Mouse (Mus musculus): ENCODE results near the gene Olfr288. TPM values are rescaled to one million over a fixed set of nuclear protein-coding genes. Genes with fewer than 3 reads are reported as not detected.

Gene Olfr288
- total RNA-seq, 2 experiments from 2014 or later: not detected

DNA sequence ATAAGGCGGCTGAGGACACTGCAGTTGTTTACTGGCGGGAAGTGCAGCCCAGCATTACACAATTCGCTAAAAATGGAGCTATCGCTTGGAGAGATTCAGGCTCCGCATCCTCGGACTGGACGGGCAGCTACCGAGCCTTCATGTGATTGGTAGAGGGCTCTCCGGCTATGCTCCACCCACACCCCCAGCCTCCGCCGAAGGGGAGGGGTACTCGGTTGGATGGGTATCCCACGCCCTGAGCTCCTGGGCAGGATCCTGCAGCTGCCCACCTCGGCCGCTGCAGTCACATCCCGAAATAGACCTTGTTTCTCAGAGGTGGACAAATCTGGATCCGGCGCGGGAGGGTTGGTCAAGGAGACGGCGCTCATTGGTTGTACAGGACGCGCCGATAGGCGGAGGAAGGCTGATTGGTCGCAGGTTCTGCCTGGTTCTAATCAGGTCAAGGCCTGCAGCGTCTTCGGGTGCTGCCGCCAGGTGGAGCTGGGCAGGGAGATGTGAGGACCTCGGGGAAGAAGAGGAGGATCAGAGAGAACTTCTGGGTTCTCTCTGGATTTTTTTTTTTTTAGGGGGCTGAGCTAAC is 14.1 kb downstream of the Olfr288 start:
- TF ChIP-seq CTCF (IDR thresholded peaks at IDR 0.05): peak; percentile 79
- peak overlapping the region; percentile 76 for H3K27ac ChIP-seq
- intact Hi-C loops (cut with DNase I): loop anchor here (1.0 to 5.0 kb wide), 3 partner anchors 116 to 321 kb away; partner anchors contain the start of gene Zfp641
- peak overlapping the region; percentile 56 for H3K4me3 ChIP-seq
- DNase-seq (ENCODE audit: extremely low spot score in 1 of 2, low spot score in 2 of 2): peak; percentile 89 to 91

- no peak for TF ChIP-seq CTCF (IDR thresholded peaks at IDR 0.05)
- peak overlapping the region; percentile 56 for H3K4me3 ChIP-seq
- peak overlapping the region; percentile 76 for H3K27ac ChIP-seq
- no peak for DNase-seq (ENCODE audit: extremely low spot score in 1 of 2, low spot score in 2 of 2)
- intact Hi-C loops (cut with DNase I): loop anchor here (1.0 to 5.0 kb wide), 3 partner anchors 116 to 322 kb away; partner anchors contain the start of gene Zfp641
Observed at GRCm38 (mm10) chr15:98180567-98181131, 14.7 kb downstream of the Olfr288 start.

DNA sequence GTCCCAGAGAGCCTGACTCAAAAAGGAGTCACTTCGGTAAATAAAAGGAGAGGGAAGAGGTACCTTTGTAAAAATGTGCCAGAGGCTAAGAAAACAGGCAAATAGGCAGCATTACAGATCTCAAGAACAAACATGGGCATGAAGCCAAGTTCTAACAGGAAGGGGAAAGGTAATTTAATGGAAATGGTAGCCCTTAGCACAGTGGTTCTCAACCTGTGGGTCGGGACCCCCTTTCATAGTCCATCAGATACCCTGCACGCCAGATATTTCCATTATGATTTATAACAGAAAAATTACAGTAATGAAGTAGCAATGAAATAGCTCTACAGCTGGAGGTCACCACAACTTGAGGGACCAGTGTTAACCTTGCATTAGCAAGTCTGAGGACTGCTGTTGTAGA is 18.0 kb downstream of the Olfr288 start:
- intact Hi-C loops (cut with DNase I): no loop called here
- Histone ChIP-seq H3K27ac (no peak overlapping the region), H3K4me3 (no peak overlapping the region)
- DNase-seq (ENCODE audit: extremely low spot score in 1 of 2, low spot score in 2 of 2): no peak
- TF ChIP-seq CTCF (IDR thresholded peaks at IDR 0.05): no peak

GRCm38 (mm10) chr15:98173821-98174220 is 21.5 kb downstream of the Olfr288 start:
- TF ChIP-seq CTCF (IDR thresholded peaks at IDR 0.05): peak; percentile 87
- intact Hi-C loops (cut with DNase I): loop anchor here (2.0 to 5.0 kb wide), 3 partner anchors 67 to 212 kb away; partner anchors contain the start of genes Pfkm, Senp1 and Tmem106c

GRCm38 (mm10) chr15:98172113-98172512 is 23.2 kb downstream of the Olfr288 start:
- Histone ChIP-seq H3K4me3 (no peak overlapping the region), H3K27ac (no peak overlapping the region; the same call in 1 of the 2 replicates)
- intact Hi-C loops (cut with DNase I): loop anchor here (2.0 to 5.0 kb wide), 3 partner anchors 65 to 210 kb away; partner anchors contain the start of genes Pfkm, Senp1 and Tmem106c
- DNase-seq (ENCODE audit: extremely low spot score in 1 of 2, low spot score in 2 of 2): no peak
- TF ChIP-seq CTCF (IDR thresholded peaks at IDR 0.05): no peak

More at GRCm38 (mm10) chr15:98173821-98174220, 21.5 kb downstream of the Olfr288 start:
- peak; percentile 69 to 82 for DNase-seq (ENCODE audit: extremely low spot score in 1 of 2, low spot score in 2 of 2)
- no peak overlapping the region for H3K4me3 ChIP-seq
- H3K27ac ChIP-seq: no peak overlapping the region

- Histone ChIP-seq H3K4me3 (peak overlapping the region; percentile 28; the same call in 1 of the 2 replicates), H3K27ac (peak overlapping the region; percentile 59)
- no peak for TF ChIP-seq CTCF (IDR thresholded peaks at IDR 0.05)
- DNase-seq (ENCODE audit: extremely low spot score in 1 of 2, low spot score in 2 of 2): no peak
- intact Hi-C loops (cut with DNase I): loop anchor here (5.0 kb wide), 2 partner anchors 64 to 209 kb away; partner anchors contain the start of gene Tmem106c
Observed at GRCm38 (mm10) chr15:98170917-98171316, 24.4 kb downstream of the Olfr288 start.

GRCm38 (mm10) chr15:98170365-98170764 is 25.0 kb downstream of the Olfr288 start:
- Histone ChIP-seq H3K27ac (no peak overlapping the region; the same call in 1 of the 2 replicates), H3K4me3 (peak overlapping the region; percentile 83)
- intact Hi-C loops (cut with DNase I): loop anchor here (5.0 kb wide), 2 partner anchors 63 to 208 kb away; partner anchors contain the start of gene Tmem106c
- TF ChIP-seq CTCF (IDR thresholded peaks at IDR 0.05): no peak; the same call in 1 of the 2 replicates
- DNase-seq (ENCODE audit: extremely low spot score in 1 of 2, low spot score in 2 of 2): peak; percentile 54 to 62

GRCm38 (mm10) chr15:98168622-98169004 is 26.7 kb downstream of the Olfr288 start:
- TF ChIP-seq CTCF (IDR thresholded peaks at IDR 0.05): no peak
- Histone ChIP-seq H3K27ac (peak overlapping the region; percentile 94; the same call in 1 of the 2 replicates), H3K4me3 (peak overlapping the region; percentile 83)
- no peak for DNase-seq (ENCODE audit: extremely low spot score in 1 of 2, low spot score in 2 of 2)
- intact Hi-C loops (cut with DNase I): loop anchor here (10.0 kb wide), 1 partner anchor 314 kb away; no protein-coding TSS in a partner anchor

DNA sequence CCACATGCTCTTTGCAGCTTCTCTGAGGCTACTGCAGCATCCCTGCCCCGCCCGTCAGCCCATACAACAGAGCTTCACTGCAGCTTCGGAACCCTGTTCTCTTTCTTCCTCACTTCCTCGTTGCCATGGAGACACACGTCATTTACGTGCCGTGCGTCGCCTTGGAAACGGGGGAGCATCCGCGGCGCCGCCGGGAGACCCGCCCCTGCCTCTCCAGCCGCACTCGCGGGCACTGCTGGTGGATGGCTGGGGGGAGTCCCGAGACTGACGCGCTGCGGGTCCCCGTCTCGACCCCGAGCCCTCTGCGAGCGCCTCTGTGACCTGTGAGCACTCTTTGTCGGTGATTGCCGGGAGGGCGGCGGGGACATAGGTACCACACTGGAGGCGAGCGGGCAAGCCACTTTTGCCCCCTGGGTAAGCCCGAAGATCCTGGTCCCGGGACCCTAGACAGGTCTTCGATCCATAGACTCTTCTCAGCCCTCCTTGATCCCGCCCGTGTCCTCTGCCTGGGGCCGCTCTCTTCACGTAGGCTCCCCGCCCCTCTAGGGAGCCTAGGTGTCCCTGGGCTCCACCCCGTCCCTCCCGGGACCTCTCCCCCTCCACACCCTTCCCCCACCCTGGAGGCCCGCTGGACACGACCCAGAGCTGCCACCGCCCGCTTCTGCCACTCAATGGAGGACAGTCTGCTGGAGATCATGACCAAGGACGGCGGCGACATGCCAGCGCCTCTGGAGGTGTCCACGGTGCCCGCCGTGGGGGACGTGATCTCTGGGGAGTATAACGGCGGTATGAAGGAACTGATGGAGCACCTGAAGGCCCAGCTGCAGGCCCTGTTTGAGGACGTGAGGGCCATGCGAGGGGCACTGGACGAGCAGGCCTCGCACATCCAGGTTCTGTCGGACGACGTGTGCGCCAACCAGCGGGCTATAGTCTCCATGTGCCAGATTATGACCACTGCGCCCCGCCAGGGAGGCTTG is 27.4 kb downstream of the Olfr288 start:
- intact Hi-C loops (cut with DNase I): loop anchor here (2.0 to 10.0 kb wide), 2 partner anchors 19 to 313 kb away; no protein-coding TSS in a partner anchor
- peak; percentile 91 for DNase-seq (ENCODE audit: extremely low spot score in 1 of 2, low spot score in 2 of 2)
- no peak for TF ChIP-seq CTCF (IDR thresholded peaks at IDR 0.05)
- H3K4me3 ChIP-seq: peak overlapping the region; percentile 83
- peak overlapping the region; percentile 94 for H3K27ac ChIP-seq

DNA sequence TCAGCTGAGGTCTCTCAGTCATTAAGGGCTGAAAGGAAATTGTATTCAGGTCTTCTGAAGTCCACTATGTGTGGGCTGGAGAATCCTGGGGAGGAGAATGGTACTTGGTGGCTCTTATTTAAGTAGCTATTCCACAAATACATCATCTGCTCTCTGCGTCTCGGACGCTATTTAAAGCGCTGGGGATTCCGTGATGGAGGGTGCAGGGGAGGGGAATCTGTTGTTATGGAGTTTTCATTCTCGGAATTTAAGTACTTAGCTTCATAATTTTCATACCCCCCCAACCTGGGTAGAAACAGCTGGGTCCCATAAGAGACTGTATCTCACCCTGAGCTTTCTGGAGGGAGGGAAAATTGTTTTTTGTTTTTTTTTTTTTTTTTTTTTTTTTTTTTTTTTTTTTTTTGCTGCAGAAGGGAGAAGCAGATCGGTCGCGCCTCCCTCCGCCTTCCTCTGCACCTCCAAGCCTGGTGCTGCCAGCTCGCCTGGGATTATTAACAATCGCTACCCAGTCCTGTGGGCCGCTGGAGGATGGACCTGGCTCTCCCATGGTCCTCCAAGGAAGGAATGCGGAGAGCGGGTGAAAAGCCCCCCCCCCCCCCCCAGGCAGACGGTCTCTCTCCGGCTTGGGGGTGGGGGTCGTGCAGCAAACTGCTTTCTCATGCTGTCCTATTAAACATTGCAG is 28.2 kb downstream of the Olfr288 start, which contains the start of gene Ccdc184:
Gene Ccdc184, plus strand, starts transcription at position 196 of the 682 bp plus-strand sequence.
- Histone ChIP-seq H3K27ac (peak within 1 kb of the TSS; percentile 94), H3K4me3 (peak within 1 kb of the TSS; percentile 83)
- TF ChIP-seq CTCF (IDR thresholded peaks at IDR 0.05): no peak
- DNase-seq (ENCODE audit: extremely low spot score in 1 of 2, low spot score in 2 of 2): no peak
- intact Hi-C loops (cut with DNase I): loop anchor here (2.0 to 10.0 kb wide), 2 partner anchors 18 to 312 kb away; no protein-coding TSS in a partner anchor
